In the genomic region with DNA sequence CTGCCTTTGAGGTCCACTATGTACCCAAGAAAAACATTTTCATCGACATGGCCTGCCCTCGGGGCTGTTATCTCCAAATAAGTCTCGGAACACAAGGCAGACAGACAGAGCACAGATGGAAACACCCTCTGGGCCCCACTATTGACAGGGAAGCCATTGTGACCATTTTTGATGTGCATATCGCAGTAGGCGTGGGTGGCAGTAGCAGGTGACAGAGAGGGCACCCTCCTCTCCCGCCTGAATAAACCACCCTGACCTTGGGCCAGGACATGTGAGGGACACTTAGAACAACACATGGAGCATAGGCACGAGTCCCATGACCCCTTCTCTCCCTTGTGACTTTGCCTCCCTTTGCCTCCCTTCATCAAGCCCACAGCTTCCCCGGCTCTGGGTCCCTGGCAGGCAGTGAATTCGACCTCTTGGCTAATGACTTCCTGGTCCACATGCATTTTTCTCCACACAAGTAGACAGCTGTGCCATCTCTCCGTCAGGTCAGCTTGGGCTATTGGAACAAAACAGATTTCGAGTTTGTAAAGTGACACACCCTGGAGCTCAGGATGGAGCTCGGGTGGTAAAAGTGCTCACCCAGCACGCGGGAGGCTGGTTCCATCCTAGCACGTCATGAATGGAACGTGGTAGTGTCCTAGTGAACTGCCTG, we compare ENCODE assay signal across 27 mouse cellular contexts. TPM values are rescaled to one million over a fixed set of nuclear protein-coding genes. Genes with fewer than 3 reads are reported as not detected.
A peak's percentile ranks its signal among the peaks of the same experiment; 100 is the strongest.
DNase-seq lines count a peak whose midpoint lies in the region; ATAC-seq and TF ChIP-seq lines count a peak whose summit lies in the region.
"Had no signal": no experiment of that assay in that cellular context is flagged by ENCODE, and none has a peak within 500 bp of the region (broad histone marks: within the 10 kb centered on the region; RNA-seq: fewer than 3 reads in every experiment).

No protein-coding gene starts in this region.

- no peak for TF ChIP-seq CTCF in kidney, adult 2 months (conservative IDR thresholded peaks at IDR 0.05; ENCODE audit: insufficient read depth, insufficient read length, low read depth, low read length)

- no peak for TF ChIP-seq POLR2A in kidney, adult 2 months (IDR thresholded peaks at IDR 0.05; ENCODE audit: low read depth, low read length)

- peaks cover 6% of the 10 kb centered on the region; the same call in 1 of the 2 replicates for H3K4me1 ChIP-seq in kidney, adult 2 months (ENCODE audit: control insufficient read depth, insufficient read depth, low read length)
- peaks cover 22% of the 10 kb centered on the region for H3K4me1 ChIP-seq in embryonic facial prominence, embryonic 10.5 days
- H3K4me1 ChIP-seq in lung, embryonic 16.5 days (replicated peaks; ENCODE audit: control insufficient read depth, insufficient read depth, low read length): peaks cover 4% of the 10 kb centered on the region; the same call in 1 of the 2 replicates
- H3K4me1 ChIP-seq: midbrain, embryonic 12.5 days had no signal

- no peak overlapping the region for H3K4me2 ChIP-seq in lung, embryonic 16.5 days (ENCODE audit: low read depth, low read length)
- H3K4me2 ChIP-seq: embryonic facial prominence, embryonic 13.5 days; forebrain, embryonic 12.5 days; heart, embryonic 13.5 days; hindbrain, embryonic 12.5 days; midbrain, embryonic 12.5 days had no signal

- H3K27ac ChIP-seq in kidney, adult 2 months (ENCODE audit: insufficient read depth, low read depth, low read length): 0 out of 2 replicates have a peak overlapping the region, but pooled peaks have one; percentile 3
- H3K27ac ChIP-seq in embryonic facial prominence, embryonic 10.5 days (replicated peaks): 0 out of 2 replicates have a peak overlapping the region, but pooled peaks have one; percentile 3
- H3K27ac ChIP-seq in lung, embryonic 16.5 days (ENCODE audit: low read length): no peak overlapping the region
- H3K27ac ChIP-seq: forebrain, embryonic 12.5 days; heart, embryonic 13.5 days; hindbrain, embryonic 12.5 days; kidney, postnatal 0 days; liver, embryonic 14.5 days; midbrain, embryonic 12.5 days; stomach, postnatal 0 days had no signal

- WGBS in kidney, adult 2 months: 54% methylated on average over 16 of the region's 16 CpGs
- 62% methylated on average over 16 of the region's 16 CpGs for WGBS in embryonic facial prominence, embryonic 10.5 days
- 43% methylated on average over 16 of the region's 16 CpGs for WGBS in lung, embryonic 16.5 days

- H3K9me3 ChIP-seq in embryonic facial prominence, embryonic 10.5 days: no peaks in the 10 kb centered on the region
- no peaks in the 10 kb centered on the region for H3K9me3 ChIP-seq in lung, embryonic 16.5 days (ENCODE audit: control insufficient read depth, low read length)
- H3K9me3 ChIP-seq: embryonic facial prominence, embryonic 13.5 days; forebrain, embryonic 12.5 days; heart, embryonic 13.5 days; hindbrain, embryonic 12.5 days; midbrain, embryonic 12.5 days had no signal

- H3K27me3 ChIP-seq in kidney, adult 2 months (replicated peaks; ENCODE audit: control insufficient read depth, insufficient read depth, low read length): no peaks in the 10 kb centered on the region
- H3K27me3 ChIP-seq in embryonic facial prominence, embryonic 10.5 days (replicated peaks; ENCODE audit: low read depth, poor library complexity, severe bottlenecking): peaks cover 20% of the 10 kb centered on the region; the same call in 1 of the 2 replicates
- no peaks in the 10 kb centered on the region for H3K27me3 ChIP-seq in lung, embryonic 16.5 days (ENCODE audit: control insufficient read depth, insufficient read depth, low read depth, low read length)
- H3K27me3 ChIP-seq: embryonic facial prominence, embryonic 13.5 days; forebrain, embryonic 12.5 days; heart, embryonic 13.5 days; hindbrain, embryonic 12.5 days; midbrain, embryonic 12.5 days had no signal

- no peak overlapping the region for H3K4me3 ChIP-seq in kidney, adult 2 months (ENCODE audit: insufficient read depth, low read depth, low read length)
- no peak overlapping the region for H3K4me3 ChIP-seq in embryonic facial prominence, embryonic 10.5 days
- H3K4me3 ChIP-seq in lung, embryonic 16.5 days (ENCODE audit: low read length): no peak overlapping the region
- H3K4me3 ChIP-seq: embryonic facial prominence, embryonic 13.5 days; erythroblast, embryonic 14.5 days; forebrain, embryonic 12.5 days; heart, embryonic 13.5 days; hindbrain, embryonic 12.5 days; midbrain, embryonic 12.5 days had no signal

- ATAC-seq in lung, embryonic 16.5 days (ENCODE audit: low read depth): peak; percentile 36; the same call in 1 of the 2 replicates

- DNase-seq in kidney, adult 2 months: no peak
- no peak for DNase-seq in kidney, adult 18-20 months
- DNase-seq in embryonic facial prominence, embryonic 10.5 days (ENCODE audit: low spot score): no peak
- peak; percentile 51 to 82 for DNase-seq in lung, postnatal 4 days
- no peak for DNase-seq in thymus, postnatal 25 days
- DNase-seq in gastrocnemius, postnatal 25 days: no peak
- DNase-seq: adrenal gland, postnatal 14 days; cerebellum, adult 8-10 months; heart, postnatal 14 days; kidney, adult 11 months; layer of hippocampus, adult 9-11 months; right cerebral cortex, postnatal 14 days; thymus, postnatal 36 days had no signal

- no peak overlapping the region for H3K9ac ChIP-seq in lung, embryonic 16.5 days (ENCODE audit: low read length)
- H3K9ac ChIP-seq: embryonic facial prominence, embryonic 13.5 days; forebrain, embryonic 12.5 days; heart, embryonic 13.5 days; hindbrain, embryonic 12.5 days; liver, embryonic 14.5 days; midbrain, embryonic 12.5 days had no signal

- no peaks in the 10 kb centered on the region for H3K36me3 ChIP-seq in kidney, adult 2 months (ENCODE audit: control insufficient read depth, insufficient read depth, low read length)
- H3K36me3 ChIP-seq in embryonic facial prominence, embryonic 10.5 days (replicated peaks): peaks cover 2% of the 10 kb centered on the region; the same call in 1 of the 2 replicates
- no peaks in the 10 kb centered on the region for H3K36me3 ChIP-seq in lung, embryonic 16.5 days (ENCODE audit: control insufficient read depth, insufficient read depth, low read length)
- H3K36me3 ChIP-seq: embryonic facial prominence, embryonic 13.5 days; forebrain, embryonic 12.5 days; heart, embryonic 13.5 days; hindbrain, embryonic 12.5 days; midbrain, embryonic 12.5 days had no signal

RNA-seq across cellular contexts. Expression of a gene that starts 8.1 kb away (rescaled TPM):
- 8.9 and 9.0 TPM in 2 replicates for polyA plus RNA-seq in kidney, adult 2 months (2012; rRNA removed)
- 0.34 and 0.69 TPM in 2 replicates for polyA plus RNA-seq in embryonic facial prominence, embryonic 10.5 days (2016; fragmentation: Nextera tagmentation; extraction: Ambion mirVana)
- 0.90 and 3.1 TPM in 2 replicates for polyA plus RNA-seq in lung, embryonic 16.5 days (2015; fragmentation: Nextera tagmentation; extraction: Ambion mirVana)
- total RNA-seq in gastrocnemius, postnatal 25 days (2021): not detected
- total RNA-seq: granulocyte monocyte progenitor cell, adult 5-6 weeks; monocyte, adult 5-6 weeks; neutrophil, adult 5-6 weeks had no signal
- polyA plus RNA-seq: C2C12; erythroblast, embryonic 14.5 days had no signal

RNA-seq across cellular contexts. Expression of a gene that starts 33.7 kb away (rescaled TPM):
- 7.6 and 7.8 TPM in 2 replicates for polyA plus RNA-seq in kidney, adult 2 months (2012; rRNA removed)
- polyA plus RNA-seq in embryonic facial prominence, embryonic 10.5 days (2016; fragmentation: Nextera tagmentation; extraction: Ambion mirVana): 26.4 and 28.0 TPM in 2 replicates
- 15.4 and 15.9 TPM in 2 replicates for polyA plus RNA-seq in lung, embryonic 16.5 days (2015; fragmentation: Nextera tagmentation; extraction: Ambion mirVana)
- total RNA-seq in gastrocnemius, postnatal 25 days (2021): 1 to 10 TPM; 4.6 TPM

RNA-seq across cellular contexts. Expression of a gene that starts 33.8 kb away (rescaled TPM):
- 18.0 and 18.2 TPM in 2 replicates for polyA plus RNA-seq in kidney, adult 2 months (2012; rRNA removed)
- polyA plus RNA-seq in embryonic facial prominence, embryonic 10.5 days (2016; fragmentation: Nextera tagmentation; extraction: Ambion mirVana): 117 TPM in 2 replicates
- 129 and 130 TPM in 2 replicates for polyA plus RNA-seq in lung, embryonic 16.5 days (2015; fragmentation: Nextera tagmentation; extraction: Ambion mirVana)
- total RNA-seq in gastrocnemius, postnatal 25 days (2021): 1 to 10 TPM; 5.2 to 7.3 TPM

RNA-seq across cellular contexts. Expression of a gene that starts 33.9 kb away (rescaled TPM):
- polyA plus RNA-seq in kidney, adult 2 months (2012; rRNA removed): 24.6 and 25.8 TPM in 2 replicates
- polyA plus RNA-seq in embryonic facial prominence, embryonic 10.5 days (2016; fragmentation: Nextera tagmentation; extraction: Ambion mirVana): 53.4 and 57.6 TPM in 2 replicates
- 39.8 and 40.3 TPM in 2 replicates for polyA plus RNA-seq in lung, embryonic 16.5 days (2015; fragmentation: Nextera tagmentation; extraction: Ambion mirVana)
- total RNA-seq in gastrocnemius, postnatal 25 days (2021): 10 to 100 TPM; 24.7 to 25.4 TPM

Comparison
In these comparisons a context has a peak if more than half of its experiments do, and no peak if none do; other contexts are left out.
1. DNase-seq: peak in lung, postnatal 4 days (2 of 2); none in kidney, adult 2 months (single experiment), kidney, adult 18-20 months (single experiment), embryonic facial prominence, embryonic 10.5 days (single experiment), thymus, postnatal 25 days (single experiment) and gastrocnemius, postnatal 25 days (single experiment).